Mouse (Mus musculus) liver, adult 2 months (tissue): ENCODE measurements around the gene Ank.

ENCODE experiments used
- CTCF ChIP-seq: fragments of 200-500 bp; IDR thresholded peaks from 2 replicates; pipeline ENCODE4 v1.5.1; 2011; ENCODE audit warnings: low read depth, low read length, control low read depth
- POLR2A ChIP-seq: fragments of 200-500 bp; IDR thresholded peaks from 2 replicates; pipeline ENCODE4 v1.6.1; 2011; ENCODE audit warnings: low read length, control low read depth; ENCODE audit not compliant: insufficient read depth; ENCODE audit errors: extremely low read depth

GRCm38 (mm10) chr15:27444772-27445347, 21.6 kb upstream of the Ank start:
- TF ChIP-seq CTCF (no peak), POLR2A (no peak)
